Mouse (Mus musculus): ENCODE data around the gene St7l.

St7l gene

GRCm38 (mm10) chr3:104963331-104964276, 99.8 kb downstream of the St7l start:
- no peak for DNase-seq (ENCODE audit: low read depth, low spot score)

- DNase-seq (ENCODE audit: low read depth, low spot score), result no peak
These were observed 101.5 kb downstream of the St7l start for GRCm38 (mm10) chr3:104965070-104965855.

GRCm38 (mm10) chr3:104965991-104966554, 102.3 kb downstream of the St7l start:
- DNase-seq (ENCODE audit: low read depth, low spot score), result no peak

- peak; percentile 78 for DNase-seq (ENCODE audit: low read depth, low spot score)
These were observed 103.9 kb downstream of the St7l start for GRCm38 (mm10) chr3:104967548-104968300.

All from R1 (cell line).